Mouse (Mus musculus): ENCODE measurements at regions not wholly inside any gene's neighbourhood (a gene's known extent, or its start where the extent isn't known, plus 50 kb on each side); places are given as distances from the start of the nearest gene placed in this dataset.

GRCm38 (mm10) chr17:79244121-79244520 is 110.8 kb downstream of the Cdc42ep3 start:
- in situ Hi-C loops (cut with MboI; ENCODE audit: low sequenced_read_pairs in 2 of 2, unreplicated experiment in 2 of 2) = no loop called here
- Histone ChIP-seq H3K4me1 (ENCODE audit: control insufficient read depth in 2 of 2, insufficient read depth in 2 of 2, low read length in 2 of 2, poor library complexity in 1 of 2) (no peaks in the 10 kb centered on the region), H3K9ac (ENCODE audit: insufficient read depth, low read depth, low read length, poor library complexity, severe bottlenecking) (no peak overlapping the region), H3K4me3 (ENCODE audit: insufficient read depth in 1 of 2, low read depth in 1 of 2, low read length in 2 of 2, poor library complexity in 1 of 2, severe bottlenecking in 1 of 2) (no peak overlapping the region), H3K36me3 (ENCODE audit: control insufficient read depth, insufficient read depth, low read length, poor library complexity, severe bottlenecking) (no peaks in the 10 kb centered on the region), H3K9me3 (ENCODE audit: control insufficient read depth, insufficient read depth, low read depth, low read length) (no peaks in the 10 kb centered on the region), H3K27ac (ENCODE audit: insufficient read depth, low read depth, low read length, poor library complexity, severe bottlenecking) (no peak overlapping the region)
- no peak for TF ChIP-seq ZNF384 (IDR thresholded peaks at IDR 0.05; ENCODE audit: low read depth, low read length)
- TF ChIP-seq HCFC1 (IDR thresholded peaks at IDR 0.05; ENCODE audit: borderline replicate concordance, insufficient read depth, low read length) = no peak
- no peak for TF ChIP-seq MAFK (IDR thresholded peaks at IDR 0.05; ENCODE audit: insufficient read depth, low read depth, low read length)
- TF ChIP-seq ZC3H11A (IDR thresholded peaks at IDR 0.05; ENCODE audit: borderline replicate concordance, low read depth, low read length) = no peak
- TF ChIP-seq CHD2 (IDR thresholded peaks at IDR 0.05; ENCODE audit: low read depth, low read length) = no peak
- no peak for DNase-seq (ENCODE audit: low read depth, low spot score)

- Histone ChIP-seq H3K36me3 (ENCODE audit: control insufficient read depth, insufficient read depth, low read length, poor library complexity, severe bottlenecking) (no peaks in the 10 kb centered on the region), H3K9me3 (ENCODE audit: control insufficient read depth, insufficient read depth, low read depth, low read length) (no peaks in the 10 kb centered on the region)
- in situ Hi-C loops (cut with MboI; ENCODE audit: low sequenced_read_pairs in 2 of 2, unreplicated experiment in 2 of 2) = no loop called here
Observed at GRCm38 (mm10) chr17:79243426-79243825, 111.5 kb downstream of the Cdc42ep3 start.

GRCm38 (mm10) chr17:79241489-79241888 is 113.4 kb downstream of the Cdc42ep3 start:
- TF ChIP-seq MAFK (IDR thresholded peaks at IDR 0.05; ENCODE audit: insufficient read depth, low read depth, low read length) = no peak
- no peak for TF ChIP-seq ZC3H11A (IDR thresholded peaks at IDR 0.05; ENCODE audit: borderline replicate concordance, low read depth, low read length)
- TF ChIP-seq ZNF384 (IDR thresholded peaks at IDR 0.05; ENCODE audit: low read depth, low read length) = no peak
- no peak for TF ChIP-seq CHD2 (IDR thresholded peaks at IDR 0.05; ENCODE audit: low read depth, low read length)
- no peak for TF ChIP-seq HCFC1 (IDR thresholded peaks at IDR 0.05; ENCODE audit: borderline replicate concordance, insufficient read depth, low read length)
- DNase-seq (ENCODE audit: low read depth, low spot score) = no peak
- Histone ChIP-seq H3K9me3 (ENCODE audit: control insufficient read depth, insufficient read depth, low read depth, low read length) (no peaks in the 10 kb centered on the region), H3K36me3 (ENCODE audit: control insufficient read depth, insufficient read depth, low read length, poor library complexity, severe bottlenecking) (no peaks in the 10 kb centered on the region), H3K4me3 (ENCODE audit: insufficient read depth in 1 of 2, low read depth in 1 of 2, low read length in 2 of 2, poor library complexity in 1 of 2, severe bottlenecking in 1 of 2) (no peak overlapping the region), H3K9ac (ENCODE audit: insufficient read depth, low read depth, low read length, poor library complexity, severe bottlenecking) (no peak overlapping the region), H3K27ac (ENCODE audit: insufficient read depth, low read depth, low read length, poor library complexity, severe bottlenecking) (no peak overlapping the region), H3K4me1 (ENCODE audit: control insufficient read depth in 2 of 2, insufficient read depth in 2 of 2, low read length in 2 of 2, poor library complexity in 1 of 2) (no peaks in the 10 kb centered on the region)
- in situ Hi-C loops (cut with MboI; ENCODE audit: low sequenced_read_pairs in 2 of 2, unreplicated experiment in 2 of 2) = no loop called here

More at GRCm38 (mm10) chr17:79243426-79243825, 111.5 kb downstream of the Cdc42ep3 start:
- H3K4me3 ChIP-seq (ENCODE audit: insufficient read depth in 1 of 2, low read depth in 1 of 2, low read length in 2 of 2, poor library complexity in 1 of 2, severe bottlenecking in 1 of 2) = no peak overlapping the region
- no peak for DNase-seq (ENCODE audit: low read depth, low spot score)
- H3K4me1 ChIP-seq (ENCODE audit: control insufficient read depth in 2 of 2, insufficient read depth in 2 of 2, low read length in 2 of 2, poor library complexity in 1 of 2) = no peaks in the 10 kb centered on the region
- TF ChIP-seq CHD2 (IDR thresholded peaks at IDR 0.05; ENCODE audit: low read depth, low read length) = no peak
- no peak overlapping the region for H3K27ac ChIP-seq (ENCODE audit: insufficient read depth, low read depth, low read length, poor library complexity, severe bottlenecking)
- H3K9ac ChIP-seq (ENCODE audit: insufficient read depth, low read depth, low read length, poor library complexity, severe bottlenecking) = no peak overlapping the region

GRCm38 (mm10) chr17:79236244-79236781 is 118.6 kb downstream of the Cdc42ep3 start:
- Histone ChIP-seq H3K9ac (ENCODE audit: insufficient read depth, low read depth, low read length, poor library complexity, severe bottlenecking) (no peak overlapping the region), H3K9me3 (ENCODE audit: control insufficient read depth, insufficient read depth, low read depth, low read length) (no peaks in the 10 kb centered on the region), H3K36me3 (ENCODE audit: control insufficient read depth, insufficient read depth, low read length, poor library complexity, severe bottlenecking) (no peaks in the 10 kb centered on the region), H3K4me1 (ENCODE audit: control insufficient read depth in 2 of 2, insufficient read depth in 2 of 2, low read length in 2 of 2, poor library complexity in 1 of 2) (no peaks in the 10 kb centered on the region; a peak in 1 of 4 replicates), H3K27ac (ENCODE audit: insufficient read depth, low read depth, low read length, poor library complexity, severe bottlenecking) (no peak overlapping the region), H3K4me3 (ENCODE audit: insufficient read depth in 1 of 2, low read depth in 1 of 2, low read length in 2 of 2, poor library complexity in 1 of 2, severe bottlenecking in 1 of 2) (no peak overlapping the region)
- in situ Hi-C loops (cut with MboI; ENCODE audit: low sequenced_read_pairs in 2 of 2, unreplicated experiment in 2 of 2) = no loop called here
- no peak for DNase-seq (ENCODE audit: low read depth, low spot score)
- TF ChIP-seq MAFK (IDR thresholded peaks at IDR 0.05; ENCODE audit: insufficient read depth, low read depth, low read length) = 0 out of 2 replicates have a peak, but pooled peaks have one; percentile 29
- TF ChIP-seq CHD2 (IDR thresholded peaks at IDR 0.05; ENCODE audit: low read depth, low read length) = no peak
